Mouse (Mus musculus): Measurements from ENCODE around the gene Sox1.

Gene Sox1

GRCm38 (mm10) chr8:12389116-12389471 is 6.0 kb upstream of the Sox1 start:
- DNase-seq (ENCODE audit: low spot score in 2 of 2), result no peak

- DNase-seq (ENCODE audit: low spot score in 2 of 2), result no peak
These were observed 5.1 kb upstream of the Sox1 start for GRCm38 (mm10) chr8:12389801-12390639.

DNA sequence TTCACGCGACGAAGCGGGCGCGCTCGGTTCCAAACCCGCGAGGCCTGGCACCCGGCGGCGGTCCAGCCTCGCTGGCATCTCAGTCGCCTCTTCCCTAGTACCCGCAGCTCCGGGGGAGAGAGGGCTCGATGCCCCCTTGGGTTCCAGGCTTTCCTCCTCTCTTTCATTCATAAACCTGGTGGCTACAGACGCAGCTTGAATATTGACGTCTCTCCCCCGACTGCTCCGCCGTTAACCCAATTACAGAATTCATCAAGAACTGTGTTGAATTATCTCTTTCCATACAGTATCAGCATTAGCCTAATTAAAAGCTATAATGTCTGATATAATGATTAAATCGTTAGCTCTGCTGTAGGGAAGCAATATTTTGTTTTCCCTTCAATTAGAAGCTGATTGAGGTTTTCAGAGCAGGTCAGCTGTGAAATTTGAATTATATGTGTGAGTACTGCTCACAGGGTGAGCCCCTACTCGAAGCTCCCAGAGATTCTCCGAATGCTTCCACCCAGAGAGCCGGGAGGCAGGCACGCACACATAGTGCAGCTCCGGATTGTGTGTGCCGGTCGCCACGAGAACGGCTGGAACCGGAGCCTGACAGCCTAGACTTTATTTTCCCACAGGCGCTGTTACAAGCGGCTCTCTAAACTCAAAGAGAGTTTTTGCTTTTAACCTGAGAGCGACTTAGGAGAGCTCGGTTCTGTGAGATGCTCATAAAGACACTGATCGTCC is 4.3 kb upstream of the Sox1 start:
- no peak for DNase-seq (ENCODE audit: low spot score in 2 of 2)

- no peak for DNase-seq (ENCODE audit: low spot score in 2 of 2)
These were observed 3.5 kb upstream of the Sox1 start for GRCm38 (mm10) chr8:12391366-12392250.

- no peak for DNase-seq (ENCODE audit: low spot score in 2 of 2)
These were observed 2.3 kb upstream of the Sox1 start for GRCm38 (mm10) chr8:12392801-12393200.

GRCm38 (mm10) chr8:12394385-12395000 is 602 bp upstream of the Sox1 start:
- DNase-seq (ENCODE audit: low spot score in 2 of 2), result no peak

GRCm38 (mm10) chr8:12396501-12397345 is 1.6 kb downstream of the Sox1 start:
- DNase-seq (ENCODE audit: low spot score in 2 of 2), result no peak

GRCm38 (mm10) chr8:12397346-12397925 is 2.3 kb downstream of the Sox1 start:
- no peak for DNase-seq (ENCODE audit: low spot score in 2 of 2)

GRCm38 (mm10) chr8:12398011-12398945 is 3.2 kb downstream of the Sox1 start:
- no peak for DNase-seq (ENCODE audit: low spot score in 2 of 2)

DNA sequence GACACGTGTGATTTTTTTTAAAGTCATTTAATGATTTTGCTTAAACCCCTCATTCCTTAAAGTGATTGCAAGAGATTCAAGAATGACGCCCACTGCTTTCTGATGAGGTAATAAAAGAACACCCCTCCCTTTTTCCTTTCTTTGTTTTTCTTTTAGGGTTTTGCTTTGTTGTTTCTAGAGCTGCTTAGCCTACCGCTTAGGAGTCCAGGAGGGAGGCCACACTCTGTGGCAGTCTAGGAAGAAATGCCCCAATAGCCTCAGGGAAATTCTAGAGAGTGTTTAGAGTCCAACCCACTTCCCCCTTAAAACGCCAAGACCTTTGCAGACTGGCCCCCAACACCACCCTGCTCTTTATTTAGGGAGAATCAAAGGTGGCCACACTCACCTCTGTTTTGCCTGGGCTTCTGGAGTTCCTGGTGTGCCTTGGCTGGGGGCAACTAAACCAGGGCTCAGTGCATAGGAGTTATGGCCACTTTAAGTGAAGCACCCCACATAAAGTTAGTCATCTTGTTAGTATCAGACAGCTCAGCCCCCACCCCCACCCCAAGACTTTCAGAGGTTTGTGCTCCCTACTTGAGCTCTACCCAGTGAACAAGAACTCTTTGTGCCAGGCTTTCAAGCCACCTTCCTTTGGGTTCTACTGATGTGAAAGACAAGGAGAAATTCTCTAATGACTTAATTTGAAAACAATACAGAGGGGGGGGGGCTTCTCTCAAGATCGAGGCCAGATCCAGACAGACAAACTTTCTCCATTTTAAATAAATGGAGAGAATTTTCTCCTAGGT is 4.5 kb downstream of the Sox1 start:
- no peak for DNase-seq (ENCODE audit: low spot score in 2 of 2)

- DNase-seq (ENCODE audit: low spot score in 2 of 2), result no peak
These were observed 5.7 kb downstream of the Sox1 start for GRCm38 (mm10) chr8:12400611-12401390.

DNA sequence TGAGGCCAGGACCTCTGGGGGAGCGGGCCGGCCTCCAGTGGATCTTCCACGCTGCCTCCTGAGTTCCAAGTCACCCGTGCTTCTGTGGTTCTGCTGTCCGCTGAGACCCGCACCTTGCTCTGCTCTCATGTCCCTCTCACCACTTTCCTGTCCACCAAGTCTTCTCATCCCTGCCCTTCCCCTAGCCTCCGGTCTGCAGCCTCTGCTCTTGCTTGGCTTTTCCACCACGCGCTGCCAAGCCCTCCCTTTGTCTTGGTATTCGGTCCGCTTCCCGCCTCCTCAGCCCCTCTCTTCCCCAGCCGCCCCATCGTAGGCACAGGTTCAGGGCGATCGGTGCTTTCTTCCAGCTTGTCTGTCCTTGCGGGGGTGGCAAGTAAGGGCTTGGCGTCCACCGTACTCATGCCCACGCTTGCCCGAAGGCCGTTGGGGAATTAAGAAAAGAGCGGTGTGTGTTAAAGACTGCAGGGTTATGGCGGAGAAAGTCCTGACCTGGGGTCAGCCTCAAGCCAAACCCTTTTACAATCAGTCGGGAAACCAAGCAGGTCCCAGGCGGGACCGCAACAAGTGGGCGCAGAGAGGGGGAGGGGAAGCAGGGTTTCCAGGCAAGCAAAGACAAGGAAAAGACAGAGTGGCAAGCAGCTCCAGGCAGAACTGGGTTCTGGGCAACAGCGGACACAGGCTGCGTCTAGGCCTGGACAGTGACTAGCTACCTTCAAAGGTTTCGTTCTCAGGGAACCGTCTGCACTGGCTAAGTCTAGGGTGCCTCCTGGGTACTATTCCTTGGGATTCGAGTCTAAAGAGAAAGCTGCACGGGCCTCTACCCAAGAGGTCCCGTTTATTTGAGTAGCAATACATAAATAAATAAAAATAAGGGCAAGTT is 6.5 kb downstream of the Sox1 start:
- DNase-seq (ENCODE audit: low spot score in 2 of 2), result no peak

DNA sequence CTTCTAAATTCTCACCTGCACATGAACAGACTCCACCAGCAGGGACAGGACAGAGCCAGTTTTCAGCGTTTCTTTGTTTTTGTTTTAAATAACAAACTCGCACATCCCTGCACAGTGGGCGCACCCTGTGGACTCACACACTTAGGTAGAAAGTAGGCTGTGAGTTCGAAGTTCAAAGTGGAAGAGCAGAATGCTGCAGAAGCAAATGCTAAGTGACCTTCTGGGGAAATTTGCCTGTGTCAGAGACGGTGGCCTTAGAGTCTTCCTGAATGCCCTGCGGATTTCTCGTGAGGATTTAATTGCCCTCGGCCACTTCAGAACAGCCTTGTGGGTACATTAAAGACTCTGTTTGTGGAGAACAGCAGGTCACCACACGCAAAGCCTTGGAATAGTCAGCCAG is 7.6 kb downstream of the Sox1 start:
- DNase-seq (ENCODE audit: low spot score in 2 of 2), result no peak

GRCm38 (mm10) chr8:12408020-12408419 is 12.9 kb downstream of the Sox1 start:
- DNase-seq (ENCODE audit: low spot score in 2 of 2), result no peak

- DNase-seq (ENCODE audit: low spot score in 2 of 2), result no peak
These were observed 14.9 kb downstream of the Sox1 start for GRCm38 (mm10) chr8:12409976-12410375.

DNA sequence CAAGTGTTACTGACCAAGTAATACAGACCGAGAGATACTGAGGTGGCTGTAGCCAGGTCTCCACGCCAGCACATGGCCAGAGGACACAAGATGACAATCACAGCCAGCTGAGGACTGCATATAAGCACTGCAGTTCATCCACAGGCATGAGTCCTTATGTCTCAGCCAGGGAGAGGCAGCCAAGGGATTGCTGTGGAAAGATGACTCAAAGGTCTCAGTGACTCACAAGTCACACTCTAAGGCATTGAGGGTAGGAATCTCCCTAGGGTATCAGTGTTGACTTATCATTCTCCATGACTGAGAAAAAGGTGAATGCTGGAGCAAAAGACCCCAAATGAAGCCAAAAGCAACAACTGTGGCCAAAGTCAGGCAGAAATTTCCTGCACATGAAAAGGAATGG is 22.0 kb downstream of the Sox1 start:
- DNase-seq (ENCODE audit: low spot score in 2 of 2), result no peak

- DNase-seq (ENCODE audit: low spot score in 2 of 2), result no peak
These were observed 25.4 kb downstream of the Sox1 start for GRCm38 (mm10) chr8:12420537-12420936.

All from frontal cortex, postnatal 14 days (tissue).